Mouse (Mus musculus): ENCODE results near the gene Exoc6.
A peak's percentile ranks its signal among the peaks of the same experiment; 100 is the strongest.

- TF ChIP-seq POLR2A (IDR thresholded peaks at IDR 0.05; ENCODE audit: insufficient read depth, low read length), result no peak
- peak; percentile 80 for TF ChIP-seq CTCF (IDR thresholded peaks at IDR 0.05; ENCODE audit: low read depth, low read length)
Observed at GRCm38 (mm10) chr19:37703902-37704509, 153.8 kb downstream of the Exoc6 start.
